Mouse (Mus musculus) ES-E14 (cell line): Measurements from ENCODE around the gene Mcfd2.

Experiments
- CHD2 ChIP-seq: IDR thresholded peaks from 2 replicates; pipeline ENCODE4 v1.6.1; 2014; ENCODE audit warnings: mild to moderate bottlenecking, low read depth, low read length, inconsistent platforms
- HCFC1 ChIP-seq: IDR thresholded peaks from 2 replicates; pipeline ENCODE4 v1.6.1; 2012; ENCODE audit warnings: low read length, inconsistent platforms, borderline replicate concordance; ENCODE audit not compliant: insufficient read depth
- MAFK ChIP-seq: IDR thresholded peaks from 2 replicates; pipeline ENCODE4 v1.6.1; 2014; ENCODE audit warnings: mild to moderate bottlenecking, low read depth, low read length, inconsistent platforms; ENCODE audit not compliant: insufficient read depth
- ZC3H11A ChIP-seq: IDR thresholded peaks from 2 replicates; pipeline ENCODE4 v1.6.1; 2012; ENCODE audit warnings: low read depth, mild to moderate bottlenecking, inconsistent platforms, low read length, borderline replicate concordance
- ZNF384 ChIP-seq: IDR thresholded peaks from 2 replicates; pipeline ENCODE4 v1.6.1; 2012; ENCODE audit warnings: low read depth, low read length, inconsistent platforms

- TF ChIP-seq CHD2 (no peak), MAFK (no peak), ZC3H11A (no peak), HCFC1 (no peak), ZNF384 (no peak)
These were observed 9.9 kb upstream of the Mcfd2 start for GRCm38 (mm10) chr17:87275363-87276341.
